8 mouse cellular contexts compared by ENCODE assay signal in genomic region chr6:128363007-128363825, GRCm38 (mm10). TPM values are rescaled to one million over a fixed set of nuclear protein-coding genes. Genes with fewer than 3 reads are reported as not detected.
DNase-seq lines count a peak whose midpoint lies in the region; ATAC-seq lines count a peak whose summit lies in the region.

No protein-coding gene starts in this region.

- H3K4me3 ChIP-seq in hindbrain, embryonic 10.5 days, result peak overlapping the region; percentile 87
- H3K4me3 ChIP-seq in macrophage (ENCODE audit: inconsistent target), result peak overlapping the region; percentile 58

- no peaks in the 10 kb centered on the region for H3K27me3 ChIP-seq in hindbrain, embryonic 10.5 days (ENCODE audit: insufficient read depth, poor library complexity, severe bottlenecking)

- peaks cover 47% of the 10 kb centered on the region for H3K36me3 ChIP-seq in hindbrain, embryonic 10.5 days
- no peaks in the 10 kb centered on the region for H3K36me3 ChIP-seq in macrophage (ENCODE audit: inconsistent target)

- peaks cover 55% of the 10 kb centered on the region for H3K4me1 ChIP-seq in hindbrain, embryonic 10.5 days (replicated peaks)

- H3K79me2 ChIP-seq in macrophage (ENCODE audit: inconsistent target), result peaks cover 62% of the 10 kb centered on the region

- 1% methylated on average over 46 of the region's 46 CpGs for WGBS in hindbrain, embryonic 10.5 days
- 1% methylated on average over 46 of the region's 46 CpGs for WGBS in macrophage (ENCODE audit: missing documents)

- peak; percentile 18 for DNase-seq in right cerebral cortex, postnatal 25 days
- no peak for DNase-seq in right cerebral cortex, adult 18-20 months
- DNase-seq in hindbrain, embryonic 10.5 days (ENCODE audit: low spot score), result no peak
- DNase-seq in c-Kit-positive CD71-positive TER-119-positive erythroid progenitor cells, embryonic 14.5 days (ENCODE audit: low spot score), result no peak
- DNase-seq in cerebellum, adult 9-11 months, result no peak
- no peak for DNase-seq in layer of hippocampus, adult 8-10 months (ENCODE audit: low spot score in 2 of 2)

- no peaks in the 10 kb centered on the region for H3K9me3 ChIP-seq in hindbrain, embryonic 10.5 days

- peak; percentile 4; the same call in 1 of the 2 replicates for ATAC-seq in common myeloid progenitor, adult 5-6 weeks (replicated peaks; ENCODE audit: low read depth, poor library complexity, severe bottlenecking)

- peak overlapping the region; percentile 99 for H3K27ac ChIP-seq in hindbrain, embryonic 10.5 days
- peak overlapping the region; percentile 48 for H3K27ac ChIP-seq in macrophage

RNA-seq across cellular contexts. Expression of gene Foxm1, which starts 0.4 kb away (rescaled TPM):
- 10.9 and 19.5 TPM in 2 replicates for total RNA-seq in common myeloid progenitor, adult 5-6 weeks (2017)
- polyA plus RNA-seq in hindbrain, embryonic 10.5 days (2016; fragmentation: Nextera tagmentation; extraction: Ambion mirVana), result 61.2 and 67.0 TPM in 2 replicates
- total RNA-seq in macrophage (2018; cell fraction: chromatin; rRNA removed), result 10 to 100 TPM in 9 of 26 experiments, 1 to 10 TPM in 17; 3.8 to 35.1 (median 7.7) TPM
- total RNA-seq in macrophage (2018; cell fraction: cytosol; rRNA removed), result 1 to 10 TPM in 24 of 26 experiments, under 1 TPM in 2; 0.82 to 5.0 (median 1.7) TPM
- 10 to 100 TPM in 2 of 26 experiments, 1 to 10 TPM in 24; 2.1 to 30.2 (median 5.0) TPM for total RNA-seq in macrophage (2018; cell fraction: nucleus; rRNA removed)
- 1.3 to 6.1 TPM (median 4.1 TPM) in 3 replicates for polyA plus RNA-seq in macrophage (2018)
- 1 to 10 TPM; 1.1 to 1.7 (median 1.4) TPM for total RNA-seq in layer of hippocampus, adult 8-10 months (2022)

RNA-seq across cellular contexts. Expression of gene Rhno1, which starts 0.5 kb away (rescaled TPM):
- total RNA-seq in common myeloid progenitor, adult 5-6 weeks (2017), result 39.5 and 43.8 TPM in 2 replicates
- polyA plus RNA-seq in hindbrain, embryonic 10.5 days (2016; fragmentation: Nextera tagmentation; extraction: Ambion mirVana), result 177 and 192 TPM in 2 replicates
- 10 to 100 TPM in 25 of 26 experiments, 1 to 10 TPM in 1; 10.0 to 45.1 (median 24.6) TPM for total RNA-seq in macrophage (2018; cell fraction: chromatin; rRNA removed)
- total RNA-seq in macrophage (2018; cell fraction: cytosol; rRNA removed), result 10 to 100 TPM in 13 of 26 experiments, 1 to 10 TPM in 13; 5.8 to 16.2 (median 9.8) TPM
- 10 to 100 TPM; 11.1 to 48.3 (median 21.5) TPM for total RNA-seq in macrophage (2018; cell fraction: nucleus; rRNA removed)
- polyA plus RNA-seq in macrophage (2018), result 10.4 to 13.5 TPM (median 12.6 TPM) in 3 replicates
- 10 to 100 TPM; 18.6 to 22.1 (median 20.0) TPM for total RNA-seq in layer of hippocampus, adult 8-10 months (2022)

RNA-seq across cellular contexts. Expression of gene Tulp3, which starts 7.6 kb away (rescaled TPM):
- total RNA-seq in common myeloid progenitor, adult 5-6 weeks (2017), result 0.19 and 0.27 TPM in 2 replicates
- polyA plus RNA-seq in hindbrain, embryonic 10.5 days (2016; fragmentation: Nextera tagmentation; extraction: Ambion mirVana), result 19.1 and 21.4 TPM in 2 replicates
- total RNA-seq in macrophage (2018; cell fraction: chromatin; rRNA removed), result 10 to 100 TPM in 13 of 26 experiments, 1 to 10 TPM in 13; 2.5 to 20.2 (median 10.4) TPM
- 1 to 10 TPM; 3.4 to 7.8 (median 6.7) TPM for total RNA-seq in macrophage (2018; cell fraction: cytosol; rRNA removed)
- total RNA-seq in macrophage (2018; cell fraction: nucleus; rRNA removed), result 10 to 100 TPM in 7 of 26 experiments, 1 to 10 TPM in 19; 2.5 to 17.5 (median 7.1) TPM
- 4.4 to 7.7 TPM (median 4.6 TPM) in 3 replicates for polyA plus RNA-seq in macrophage (2018)
- total RNA-seq in layer of hippocampus, adult 8-10 months (2022), result 10 to 100 TPM; 24.3 to 25.5 (median 25.1) TPM

RNA-seq across cellular contexts. Expression of gene Tex52, which starts 12.0 kb away (rescaled TPM):
- not detected in 2 replicates for total RNA-seq in common myeloid progenitor, adult 5-6 weeks (2017)
- 0.62 and 0.86 TPM in 2 replicates for polyA plus RNA-seq in hindbrain, embryonic 10.5 days (2016; fragmentation: Nextera tagmentation; extraction: Ambion mirVana)
- not detected for total RNA-seq in macrophage (2018; cell fraction: chromatin; rRNA removed)
- not detected for total RNA-seq in macrophage (2018; cell fraction: cytosol; rRNA removed)
- total RNA-seq in macrophage (2018; cell fraction: nucleus; rRNA removed), result not detected
- polyA plus RNA-seq in macrophage (2018), result not detected in 3 replicates
- 1 to 10 TPM; 1.7 to 3.3 (median 2.5) TPM for total RNA-seq in layer of hippocampus, adult 8-10 months (2022)

RNA-seq across cellular contexts. Expression of gene Gm44596, which starts 12.1 kb away (rescaled TPM):
- not detected in 2 replicates for total RNA-seq in common myeloid progenitor, adult 5-6 weeks (2017)
- polyA plus RNA-seq in hindbrain, embryonic 10.5 days (2016; fragmentation: Nextera tagmentation; extraction: Ambion mirVana), result not detected in 2 replicates
- total RNA-seq in macrophage (2018; cell fraction: chromatin; rRNA removed), result not detected
- total RNA-seq in macrophage (2018; cell fraction: cytosol; rRNA removed), result not detected
- not detected for total RNA-seq in macrophage (2018; cell fraction: nucleus; rRNA removed)
- not detected in 3 replicates for polyA plus RNA-seq in macrophage (2018)
- not detected for total RNA-seq in layer of hippocampus, adult 8-10 months (2022)

Comparison
In these comparisons a context has a peak if more than half of its experiments do, and no peak if none do; other contexts are left out.
1. RNA of gene Tulp3, which starts 7.6 kb away (total RNA-seq): 24.3 to 25.5 TPM in layer of hippocampus, adult 8-10 months; 0.19 to 0.27 TPM in common myeloid progenitor, adult 5-6 weeks; every median in the first group is over 10 times any median in the second.